Mouse (Mus musculus): Measurements from ENCODE around the gene Col9a3. TPM values are rescaled to one million over a fixed set of nuclear protein-coding genes. Genes with fewer than 3 reads are reported as not detected.

Col9a3 gene
- polyA plus RNA-seq, 2 experiments from 2014 or later = 0.48 TPM; not detected in 1

GRCm38 (mm10) chr2:180641576-180642554 lies 44.3 kb downstream of the Col9a3 start:
- no peak for ATAC-seq

DNA sequence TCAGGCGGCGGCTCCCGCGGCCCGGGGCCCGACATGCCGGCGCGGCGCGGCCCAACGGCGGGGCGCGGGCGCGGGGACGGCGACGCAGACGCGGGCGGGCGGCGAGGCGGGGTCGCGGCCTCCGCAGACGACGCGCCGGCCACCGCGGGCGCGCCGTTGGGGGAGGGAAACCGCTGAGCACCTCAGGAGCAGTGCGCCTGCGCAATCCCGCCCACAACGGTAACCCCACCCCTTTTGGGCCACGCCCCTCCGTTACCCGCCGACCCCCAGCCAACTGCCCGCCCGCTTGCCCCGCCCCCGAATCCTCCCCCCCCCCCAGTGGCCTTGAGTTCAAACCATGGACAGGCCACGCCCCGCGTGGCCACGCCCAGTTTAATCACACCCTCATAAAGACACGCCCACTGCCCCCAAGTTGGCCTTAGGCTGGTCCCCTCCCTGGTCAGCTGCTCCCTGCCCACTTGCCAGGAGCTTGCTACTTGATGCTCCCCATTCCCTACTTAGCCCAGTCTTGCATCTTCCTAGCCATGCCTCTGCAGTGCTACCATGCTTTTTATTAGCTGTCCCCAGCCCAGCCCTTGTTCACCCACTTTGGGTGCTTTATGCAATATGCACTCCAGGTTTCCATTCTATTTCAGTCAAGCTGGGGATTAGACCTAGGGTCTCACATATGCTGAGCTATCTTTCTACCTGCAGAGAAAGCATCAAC lies 45.1 kb downstream of the Col9a3 start, which contains the start of gene Tcfl5:
Gene Tcfl5 (minus strand): TSS at position 154 of the 706 bp plus-strand sequence.
- no peak for ATAC-seq

DNA sequence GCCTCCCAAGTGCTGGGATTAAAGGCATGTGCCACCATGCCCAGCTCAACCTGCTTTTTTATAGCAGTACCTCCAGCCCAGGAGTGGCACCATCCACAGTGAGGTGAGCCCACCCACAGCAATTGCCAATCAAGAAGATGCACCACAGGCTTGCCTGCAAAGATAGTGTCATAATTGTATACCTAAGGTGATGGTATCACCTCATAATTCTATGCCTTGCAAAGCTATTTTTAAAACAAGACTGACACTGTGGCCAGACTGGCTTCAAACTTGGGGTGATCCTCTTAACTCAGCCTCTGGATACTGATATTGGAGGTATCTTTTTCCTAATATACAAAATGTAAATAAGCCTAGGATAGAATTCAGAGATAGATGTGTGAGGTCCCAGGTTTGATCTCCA lies 46.0 kb downstream of the Col9a3 start:
- no peak for ATAC-seq

DNA sequence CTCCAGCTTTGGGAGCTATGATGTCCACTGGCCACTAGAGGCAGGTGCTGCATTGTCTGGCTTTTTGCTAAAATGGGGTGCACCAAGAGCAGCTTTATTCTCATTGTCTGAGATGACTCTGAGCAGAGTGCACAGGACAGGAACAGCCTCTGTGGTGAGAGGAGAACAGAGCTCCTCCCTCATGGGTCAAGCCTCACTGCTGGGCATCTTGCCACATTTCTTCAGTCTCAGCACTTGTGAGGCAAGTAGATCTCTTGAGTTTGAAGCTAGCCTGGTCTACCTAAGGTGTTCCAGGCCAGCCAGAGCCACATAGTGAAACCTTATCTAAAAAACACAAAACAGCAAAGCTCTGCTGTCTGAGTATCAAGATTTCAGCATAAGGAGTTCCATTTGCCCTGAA lies 49.3 kb downstream of the Col9a3 start:
- no peak for ATAC-seq

- no peak for ATAC-seq
Measured at GRCm38 (mm10) chr2:180654666-180655065, 57.1 kb downstream of the Col9a3 start.

DNA sequence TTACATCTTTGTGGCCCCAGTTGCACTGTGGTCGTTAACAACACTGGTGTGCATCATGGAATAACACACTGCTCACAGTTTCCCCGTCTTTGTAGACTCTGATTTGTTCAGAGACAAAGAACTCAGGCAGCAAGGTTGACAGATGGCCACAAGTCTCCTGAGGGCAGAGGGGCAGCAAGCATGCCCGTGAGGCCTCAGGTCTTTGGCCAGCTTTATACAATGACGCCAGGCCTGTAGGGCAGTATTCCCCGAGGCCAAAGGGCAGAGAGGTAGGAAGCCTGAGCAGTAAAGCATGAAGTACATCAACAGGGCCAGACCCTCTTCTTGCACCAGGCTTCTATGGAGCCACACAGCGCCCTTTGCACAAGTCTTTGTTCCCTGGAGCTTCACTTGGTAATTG lies 57.6 kb downstream of the Col9a3 start:
- no peak for ATAC-seq

GRCm38 (mm10) chr2:180657394-180658013 lies 59.9 kb downstream of the Col9a3 start:
- peak; percentile 82 for ATAC-seq

DNA sequence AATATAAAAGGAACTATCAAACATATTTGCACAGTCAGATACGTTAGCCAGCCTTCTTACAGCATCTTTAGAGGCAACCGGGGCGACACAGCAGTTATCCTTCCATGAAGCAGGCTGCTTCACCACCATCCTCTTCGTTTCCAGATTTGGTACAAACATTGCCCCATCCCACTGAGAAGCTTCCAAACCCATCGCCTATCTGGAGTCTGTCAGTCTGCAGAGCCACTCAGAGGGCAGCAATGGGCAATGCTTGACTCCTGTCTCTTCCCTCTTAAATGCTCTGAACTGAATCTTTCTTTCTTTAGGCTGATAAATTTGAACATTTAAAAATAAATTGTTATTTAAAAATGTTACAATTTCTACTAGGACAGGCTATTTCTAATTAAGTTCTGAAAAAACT lies 60.8 kb downstream of the Col9a3 start:
- no peak for ATAC-seq

- ATAC-seq = no peak
Measured at GRCm38 (mm10) chr2:180659353-180660150, 62.0 kb downstream of the Col9a3 start.

DNA sequence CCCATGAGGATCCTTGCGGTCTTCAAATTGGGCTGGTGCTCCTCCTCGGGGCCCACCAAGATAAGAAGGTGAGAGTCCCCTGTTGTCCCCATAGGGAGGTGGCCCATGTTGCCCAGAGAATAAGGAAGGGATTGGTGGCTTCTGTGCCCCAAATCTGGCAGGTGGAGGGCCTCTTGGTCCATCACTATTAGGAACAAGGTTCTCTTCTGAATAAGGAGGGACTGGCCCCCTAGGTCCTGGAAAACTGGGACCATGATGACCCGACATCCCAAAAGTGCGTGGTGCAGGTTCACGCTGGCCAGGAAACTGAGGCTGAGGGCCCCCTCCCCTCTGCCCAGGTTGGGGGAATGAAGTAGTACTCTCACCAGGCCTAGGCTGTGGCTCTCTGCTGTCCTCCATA lies 62.9 kb downstream of the Col9a3 start:
- ATAC-seq = no peak

DNA sequence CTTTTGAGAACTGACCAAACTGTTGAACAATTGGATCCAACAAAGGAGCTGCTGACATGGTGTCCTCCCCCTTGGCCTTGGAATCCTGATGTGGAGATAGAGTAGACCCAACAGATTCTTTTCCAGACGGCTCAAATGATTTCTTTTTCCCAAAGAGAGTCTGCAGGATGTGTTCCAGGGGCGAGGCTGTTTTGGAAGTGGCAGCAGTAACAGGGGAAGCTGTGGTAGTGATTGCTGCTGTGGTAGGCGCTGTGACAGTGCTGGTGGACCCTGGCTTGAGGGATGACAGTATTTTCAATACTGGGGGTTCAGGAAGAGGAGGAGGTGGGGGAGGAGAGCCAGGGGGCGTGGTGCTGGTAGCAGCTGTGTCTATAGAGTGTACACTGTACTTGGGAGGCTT lies 64.4 kb downstream of the Col9a3 start:
- no peak for ATAC-seq

Other genes starting within 250 kb of the Col9a3 start
- gene Slco4a1, start 141.5 kb upstream of the Col9a3 start, polyA plus RNA-seq (2017; shearing (Covaris generic)) = 1 to 10 TPM; 1.3 to 3.0 TPM
- gene Ntsr1, start 97.8 kb upstream of the Col9a3 start, polyA plus RNA-seq (2017; shearing (Covaris generic)) = not detected
- gene Mrgbp, start 16.5 kb upstream of the Col9a3 start, polyA plus RNA-seq (2017; shearing (Covaris generic)) = 10 to 100 TPM; 21.4 to 22.2 TPM
- gene Ogfr, start 8.5 kb upstream of the Col9a3 start, polyA plus RNA-seq (2017; shearing (Covaris generic)) = 10 to 100 TPM; 17.2 to 24.0 TPM
- gene Tcfl5, start 44.9 kb downstream of the Col9a3 start, polyA plus RNA-seq (2017; shearing (Covaris generic)) = not detected
- gene Dido1, start 112.2 kb downstream of the Col9a3 start, polyA plus RNA-seq (2017; shearing (Covaris generic)) = 10 to 100 TPM; 35.0 to 46.9 TPM
- 10 to 100 TPM; 22.3 to 24.5 TPM for gene Gid8, start 112.3 kb downstream of the Col9a3 start, polyA plus RNA-seq (2017; shearing (Covaris generic))
- gene Slc17a9, start 127.5 kb downstream of the Col9a3 start, polyA plus RNA-seq (2017; shearing (Covaris generic)) = 10 to 100 TPM; 68.7 to 77.6 TPM
- not detected for gene Bhlhe23, start 179.1 kb downstream of the Col9a3 start, polyA plus RNA-seq (2017; shearing (Covaris generic))